Mouse (Mus musculus) liver, adult 2 months (tissue): Measurements from ENCODE around the gene Atm. TPM values are rescaled to one million over a fixed set of nuclear protein-coding genes. Genes with fewer than 3 reads are reported as not detected.
A peak's percentile ranks its signal among the peaks of the same experiment; 100 is the strongest.

Experiments used
- DNase-seq: peaks from one replicate; pipeline ENCODE4 v3.0.0-alpha.2; 2011; ENCODE audit warnings: low read depth, low spot score; ENCODE audit errors: extremely low read depth
- H3K27ac ChIP-seq: fragments of 200-500 bp; replicated peaks from 2 replicates; pipeline ENCODE4 v1.5.1; 2012; ENCODE audit warnings: low read depth, mild to moderate bottlenecking, control low read depth, inconsistent platforms, low read length; ENCODE audit not compliant: insufficient read depth
- H3K27me3 ChIP-seq: fragments of 200-500 bp; 2 replicates; pipeline ENCODE4 v1.6.1; 2012; ENCODE audit warnings: mild to moderate bottlenecking, moderate library complexity, low read length, inconsistent platforms; ENCODE audit not compliant: control insufficient read depth, insufficient read depth
- H3K36me3 ChIP-seq: fragments of 200-500 bp; 2 replicates; pipeline ENCODE4 v1.6.1; 2012; ENCODE audit warnings: low read length, inconsistent platforms; ENCODE audit not compliant: control insufficient read depth, insufficient read depth
- H3K4me1 ChIP-seq: fragments of 200-500 bp; 2 replicates; pipeline ENCODE4 v1.6.1; 2011; ENCODE audit warnings: low read length; ENCODE audit not compliant: control insufficient read depth, insufficient read depth
- H3K4me3 ChIP-seq: fragments of 200-500 bp; 2 replicates; pipeline ENCODE4 v1.5.1; 2011; ENCODE audit warnings: low read depth, mild to moderate bottlenecking, control low read depth, low read length, moderate library complexity; ENCODE audit not compliant: insufficient read depth
- H3K79me2 ChIP-seq: fragments of 200-500 bp; 2 replicates; pipeline ENCODE4 v1.6.1; 2012; ENCODE audit warnings: inconsistent platforms, mild to moderate bottlenecking, low read length, moderate library complexity; ENCODE audit not compliant: control insufficient read depth, insufficient read depth
- H3K9ac ChIP-seq: fragments of 200-500 bp; 2 replicates; pipeline ENCODE4 v1.6.1; 2012; ENCODE audit warnings: low read depth, mild to moderate bottlenecking, control low read depth, inconsistent platforms, low read length
- CTCF ChIP-seq: fragments of 200-500 bp; IDR thresholded peaks from 2 replicates; pipeline ENCODE4 v1.5.1; 2011; ENCODE audit warnings: low read depth, low read length, control low read depth
- POLR2A ChIP-seq: fragments of 200-500 bp; IDR thresholded peaks from 2 replicates; pipeline ENCODE4 v1.6.1; 2011; ENCODE audit warnings: low read length, control low read depth; ENCODE audit not compliant: insufficient read depth; ENCODE audit errors: extremely low read depth
- WGBS: fragments of 180-500 bp; shearing (Covaris S2); methylation state at CpG from one replicate; pipeline ENCODE4 v1.1.7; 2018; 5-methylcytosine and 5-hydroxymethylcytosine counted together
- polyA plus RNA-seq: library from polyadenylated mRNA; depleted of rRNA; stranded (reverse); fragments of >200 nt; gene quantifications from 2 replicates; pipeline ENCODE4 v1.2.3, GENCODE M21; 2012
- total RNA-seq: library from RNA; depleted of rRNA; stranded (reverse); fragments of >200 nt; gene quantifications from 2 replicates; pipeline ENCODE4 v1.2.3, GENCODE M21; 2014

Atm gene
- total and polyA plus RNA-seq, 2 experiments, result 0.77 to 7.6 TPM

DNA sequence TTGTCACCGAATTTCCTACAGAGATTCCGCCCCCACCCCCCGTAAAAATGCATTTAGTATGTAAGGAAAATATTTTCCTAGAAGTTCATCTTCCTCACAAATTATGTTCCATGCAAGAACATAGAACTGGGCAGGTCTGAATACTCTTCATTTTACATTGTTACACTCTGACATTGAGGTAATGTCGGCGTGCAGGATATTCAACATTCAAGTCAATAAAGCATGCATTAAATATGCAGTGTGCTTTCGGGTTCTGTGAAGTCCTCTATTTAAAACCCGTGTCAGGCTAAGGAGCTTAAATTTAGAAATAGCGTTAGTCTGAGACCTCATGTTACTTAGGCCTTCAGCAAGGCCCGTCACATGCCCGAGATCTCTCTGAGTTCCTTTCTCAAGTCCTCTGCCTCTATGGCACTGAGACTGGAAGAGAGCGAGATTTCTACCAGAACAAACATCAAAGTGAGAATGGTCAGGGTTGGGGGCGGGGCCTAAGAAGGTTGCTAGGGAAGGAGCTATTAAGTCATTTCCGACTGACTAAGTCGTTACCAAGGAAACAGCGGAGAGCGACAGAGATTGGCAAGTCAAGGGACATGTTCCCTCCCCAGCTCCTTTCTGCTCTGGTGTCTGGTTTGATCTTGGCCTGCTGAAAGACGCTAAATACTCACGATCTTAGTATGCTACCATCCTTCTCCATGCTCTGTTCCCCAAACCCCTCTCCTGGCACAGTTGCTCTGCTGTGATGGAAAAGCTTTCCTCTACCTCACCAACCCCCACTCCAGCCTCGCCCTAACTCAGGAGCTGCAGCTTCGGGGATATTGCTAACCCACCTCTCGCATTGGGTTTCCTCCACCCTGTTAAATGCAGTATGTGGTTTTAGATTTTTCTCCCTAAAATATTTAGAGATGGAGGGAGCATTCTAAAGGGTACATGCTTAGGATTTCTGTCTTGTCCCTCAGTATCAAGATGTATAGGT lies 131.5 kb downstream of the Atm start:
- Histone ChIP-seq H3K4me1 (no peaks in the 10 kb centered on the region), H3K4me3 (peak overlapping the region; percentile 39), H3K27ac (no peak overlapping the region), H3K79me2 (no peaks in the 10 kb centered on the region), H3K9ac (peak overlapping the region; percentile 48), H3K27me3 (no peaks in the 10 kb centered on the region), H3K36me3 (peaks cover 3% of the 10 kb centered on the region; the same call in 1 of the 2 replicates)
- DNase-seq, result peak; percentile 73
- WGBS, result 42% methylated on average over 21 of the region's 21 CpGs
- no peak for TF ChIP-seq POLR2A

DNA sequence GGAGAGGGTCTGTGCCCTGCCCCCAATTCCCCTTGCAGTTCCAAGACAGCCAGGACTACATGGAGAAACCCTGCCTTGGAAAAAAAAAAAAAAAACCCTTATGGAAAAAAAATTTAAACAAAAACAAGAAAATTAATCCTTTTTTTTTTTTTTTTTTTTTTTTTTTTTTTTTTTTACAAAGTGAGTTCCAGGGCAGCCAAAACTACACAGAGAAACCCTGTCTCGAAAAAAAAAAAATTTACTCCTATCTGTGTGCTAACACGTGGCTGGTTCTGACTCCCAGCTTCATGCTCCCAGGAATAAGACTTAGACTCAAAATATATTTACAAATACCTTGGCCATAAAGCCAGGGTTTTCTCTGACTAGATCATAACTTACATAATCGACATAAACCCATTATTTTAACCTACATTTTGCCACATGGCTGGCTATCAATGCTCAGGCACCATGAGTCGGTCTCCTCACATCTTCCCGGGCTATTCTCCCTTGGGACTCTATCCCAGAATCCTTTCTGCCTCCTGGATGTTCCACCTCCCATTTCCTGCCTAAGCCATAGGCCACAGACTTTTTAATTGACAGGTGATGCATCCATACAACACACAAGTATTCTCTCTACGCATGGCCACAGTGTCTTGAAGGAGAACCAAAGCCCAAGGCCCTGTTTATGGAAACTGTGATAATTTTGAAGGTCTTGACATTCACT lies 132.3 kb downstream of the Atm start:
- Histone ChIP-seq H3K36me3 (peaks cover 3% of the 10 kb centered on the region; the same call in 1 of the 2 replicates), H3K4me3 (no peak overlapping the region), H3K9ac (no peak overlapping the region), H3K27me3 (no peaks in the 10 kb centered on the region), H3K79me2 (no peaks in the 10 kb centered on the region), H3K27ac (no peak overlapping the region), H3K4me1 (no peaks in the 10 kb centered on the region)
- no peak for TF ChIP-seq POLR2A
- no peak for TF ChIP-seq CTCF
- DNase-seq, result no peak
- 86% methylated on average over 6 of the region's 6 CpGs for WGBS

DNA sequence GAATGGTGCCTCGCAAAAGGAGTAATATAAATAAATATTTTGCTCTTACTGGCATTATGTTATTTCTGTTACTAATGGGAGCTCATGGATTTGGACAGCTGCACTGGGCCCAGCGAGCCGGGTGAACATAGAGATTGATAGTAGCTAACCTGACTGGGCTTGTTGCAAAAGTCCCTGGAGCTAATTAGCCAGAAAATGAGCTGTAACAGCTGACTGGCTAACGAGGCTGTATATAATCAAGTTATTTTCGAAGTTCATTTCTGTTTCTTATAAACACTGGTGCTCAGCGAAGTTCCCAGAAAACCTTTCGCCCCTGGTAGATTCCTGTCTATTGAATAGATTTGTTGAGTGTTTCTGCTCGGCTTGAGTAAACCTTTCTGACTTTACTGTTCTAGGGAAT lies 133.5 kb downstream of the Atm start:
- H3K79me2 ChIP-seq, result no peaks in the 10 kb centered on the region
- no peak for TF ChIP-seq CTCF
- TF ChIP-seq POLR2A, result no peak
- no peak overlapping the region for H3K9ac ChIP-seq
- no peak overlapping the region for H3K27ac ChIP-seq
- no peak for DNase-seq
- H3K4me1 ChIP-seq, result no peaks in the 10 kb centered on the region
- H3K27me3 ChIP-seq, result no peaks in the 10 kb centered on the region
- 82% methylated on average over 8 of the region's 8 CpGs for WGBS
- no peak overlapping the region for H3K4me3 ChIP-seq
- H3K36me3 ChIP-seq, result peaks cover 3% of the 10 kb centered on the region; the same call in 1 of the 2 replicates

DNA sequence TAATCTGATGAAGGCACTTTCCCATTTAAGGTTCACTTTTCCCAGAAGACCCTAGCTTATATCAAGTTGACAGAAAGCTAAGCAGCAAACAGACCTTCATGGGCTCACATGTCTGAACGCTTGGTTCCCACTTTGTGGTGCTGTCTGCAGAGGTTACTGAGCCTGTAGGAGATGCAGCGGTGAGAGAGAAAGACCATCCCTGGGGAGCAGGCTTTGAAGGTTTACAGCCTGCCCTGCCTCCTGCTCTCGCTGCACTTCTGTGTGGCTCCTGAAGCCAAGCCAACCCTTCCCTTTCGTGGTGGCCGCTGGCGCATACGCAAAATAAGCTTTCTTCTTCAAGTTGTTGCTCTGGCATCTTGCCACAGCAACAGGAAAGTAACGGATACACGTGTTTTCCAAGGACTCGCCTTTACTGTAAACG lies 134.2 kb downstream of the Atm start, which contains the start of gene 4930550C14Rik:
Gene 4930550C14Rik (plus strand): TSS at position 35 of the 421 bp plus-strand sequence.
- Histone ChIP-seq H3K27me3 (no peaks in the 10 kb centered on the region), H3K36me3 (peaks cover 3% of the 10 kb centered on the region; the same call in 1 of the 2 replicates), H3K79me2 (no peaks in the 10 kb centered on the region), H3K4me1 (no peaks in the 10 kb centered on the region), H3K27ac (no peak within 1 kb of the TSS), H3K4me3 (peak within 1 kb of the TSS; percentile 5; the same call in 1 of the 2 replicates), H3K9ac (no peak within 1 kb of the TSS; the same call in 1 of the 2 replicates)
- TF ChIP-seq CTCF (no peak), POLR2A (no peak)
- 27% methylated on average over 11 of the region's 11 CpGs for WGBS
- DNase-seq, result no peak

DNA sequence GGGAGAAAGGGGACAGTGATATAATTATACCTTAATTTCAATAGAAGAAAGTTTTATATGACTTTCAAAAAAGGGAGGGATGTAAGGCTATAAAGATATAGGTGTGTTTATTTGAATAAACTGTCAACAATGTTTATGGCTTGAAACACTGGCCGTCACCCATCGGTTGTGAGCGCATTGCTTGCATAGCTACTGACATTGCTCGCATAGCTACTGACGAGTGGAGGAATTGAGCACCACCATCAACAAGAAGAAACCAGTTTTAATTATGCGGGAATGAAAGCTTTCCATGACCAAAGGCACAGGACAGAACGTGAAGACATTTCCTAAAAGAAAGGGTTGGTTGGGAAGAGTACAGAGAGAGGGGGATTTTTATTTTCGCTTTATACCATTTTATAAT lies 135.4 kb downstream of the Atm start:
- H3K4me3 ChIP-seq, result no peak overlapping the region
- no peaks in the 10 kb centered on the region for H3K79me2 ChIP-seq
- no peaks in the 10 kb centered on the region for H3K4me1 ChIP-seq
- H3K27ac ChIP-seq, result no peak overlapping the region
- H3K36me3 ChIP-seq, result peaks cover 7% of the 10 kb centered on the region
- no peak for TF ChIP-seq CTCF
- TF ChIP-seq POLR2A, result no peak
- no peak overlapping the region for H3K9ac ChIP-seq
- no peaks in the 10 kb centered on the region for H3K27me3 ChIP-seq
- WGBS, result 96% methylated on average over 8 of the region's 8 CpGs
- no peak for DNase-seq
